Mouse (Mus musculus) spleen, adult 2 months (tissue): ENCODE data around the gene Brd3os.

Experiments
- CTCF ChIP-seq: fragments of 200-500 bp; IDR thresholded peaks from 2 replicates; pipeline ENCODE4 v1.5.1; 2011; ENCODE audit warnings: mild to moderate bottlenecking, inconsistent platforms; ENCODE audit not compliant: insufficient read depth, insufficient read length, insufficient replicate concordance; ENCODE audit errors: extremely low read depth
- POLR2A ChIP-seq: fragments of 200-500 bp; IDR thresholded peaks from 2 replicates; pipeline ENCODE4 v1.6.1; 2011; ENCODE audit warnings: low read depth, low read length, inconsistent platforms

GRCm38 (mm10) chr2:27488362-27488761 lies 46.2 kb downstream of the Brd3os start:
- TF ChIP-seq CTCF (no peak), POLR2A (no peak)
